Mouse (Mus musculus): ENCODE measurements at regions not wholly inside any gene's neighbourhood (a gene's known extent, or its start where the extent isn't known, plus 50 kb on each side); places are given as distances from the start of the nearest gene placed in this dataset.

GRCm38 (mm10) chr3:38663670-38664494 is 179.2 kb upstream of the Ankrd50 start:
- no peaks in the 10 kb centered on the region for H3K36me3 ChIP-seq
- H3K27ac ChIP-seq = no peak overlapping the region
- 74% methylated on average over 17 of the region's 17 CpGs for WGBS
- DNase-seq (ENCODE audit: low spot score) = no peak
- H3K4me1 ChIP-seq = no peaks in the 10 kb centered on the region
- no peak overlapping the region for H3K4me3 ChIP-seq
- H3K27me3 ChIP-seq (ENCODE audit: insufficient read depth, poor library complexity, severe bottlenecking) = no peaks in the 10 kb centered on the region
- no peaks in the 10 kb centered on the region for H3K9me3 ChIP-seq

- H3K9me3 ChIP-seq = no peaks in the 10 kb centered on the region
- H3K27me3 ChIP-seq (ENCODE audit: insufficient read depth, poor library complexity, severe bottlenecking) = no peaks in the 10 kb centered on the region
- no peaks in the 10 kb centered on the region for H3K4me1 ChIP-seq
- H3K4me3 ChIP-seq = no peak overlapping the region
- no peak for DNase-seq (ENCODE audit: low spot score)
- no peaks in the 10 kb centered on the region for H3K36me3 ChIP-seq
- 66% methylated on average over 5 of the region's 5 CpGs for WGBS
- H3K27ac ChIP-seq = no peak overlapping the region
Measured at GRCm38 (mm10) chr3:38663023-38663422, 178.4 kb upstream of the Ankrd50 start.

GRCm38 (mm10) chr3:38656790-38657189 is 172.1 kb upstream of the Ankrd50 start:
- WGBS = 73% methylated on average over 1 of the region's 1 CpGs
- Histone ChIP-seq H3K27ac (no peak overlapping the region), H3K4me1 (no peaks in the 10 kb centered on the region), H3K36me3 (no peaks in the 10 kb centered on the region), H3K27me3 (ENCODE audit: insufficient read depth, poor library complexity, severe bottlenecking) (no peaks in the 10 kb centered on the region), H3K4me3 (no peak overlapping the region), H3K9me3 (no peaks in the 10 kb centered on the region)
- no peak for DNase-seq (ENCODE audit: low spot score)

- Histone ChIP-seq H3K27ac (no peak overlapping the region), H3K9me3 (no peaks in the 10 kb centered on the region)
Measured at GRCm38 (mm10) chr3:38653928-38654327, 169.3 kb upstream of the Ankrd50 start.

DNA sequence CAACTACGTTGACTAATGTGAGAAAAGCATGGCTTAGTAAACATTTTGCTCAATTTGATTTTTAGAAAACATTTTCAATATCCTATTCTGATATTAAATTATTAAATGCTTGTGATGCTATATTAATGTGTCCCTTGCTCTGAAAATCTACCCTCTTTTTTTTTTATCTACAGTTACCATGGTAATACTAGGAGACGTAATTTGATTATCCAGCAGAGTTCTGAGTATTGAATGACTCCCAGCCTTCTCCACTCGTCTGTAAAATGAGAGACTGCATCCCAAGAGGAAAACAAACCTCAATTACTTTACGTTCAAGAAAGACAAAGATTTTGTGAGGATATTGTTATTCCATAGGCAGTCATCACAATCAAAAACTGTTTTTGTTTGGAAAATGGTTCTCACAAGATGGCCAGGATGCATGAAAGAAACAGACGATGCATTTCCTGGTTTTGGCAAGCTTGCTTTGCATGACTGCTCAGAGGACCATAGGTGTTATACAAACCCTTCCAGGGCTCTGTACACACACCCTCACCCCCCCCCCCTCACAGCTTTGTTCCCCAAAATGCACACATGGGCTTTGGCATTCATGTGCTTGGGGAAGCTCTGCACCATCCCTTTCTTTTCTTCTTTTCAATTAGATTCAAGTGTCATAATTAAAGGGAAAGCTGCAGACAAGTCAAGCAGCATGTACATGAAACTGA is 168.5 kb upstream of the Ankrd50 start:
- Histone ChIP-seq H3K4me3 (no peak overlapping the region), H3K36me3 (no peaks in the 10 kb centered on the region), H3K9me3 (no peaks in the 10 kb centered on the region), H3K27me3 (ENCODE audit: insufficient read depth, poor library complexity, severe bottlenecking) (no peaks in the 10 kb centered on the region), H3K27ac (no peak overlapping the region), H3K4me1 (no peaks in the 10 kb centered on the region)
- WGBS = 70% methylated on average over 5 of the region's 5 CpGs
- no peak for DNase-seq (ENCODE audit: low spot score)

More at GRCm38 (mm10) chr3:38653928-38654327, 169.3 kb upstream of the Ankrd50 start:
- DNase-seq (ENCODE audit: low spot score) = no peak
- H3K4me1 ChIP-seq = no peaks in the 10 kb centered on the region
- no peaks in the 10 kb centered on the region for H3K36me3 ChIP-seq
- no peak overlapping the region for H3K4me3 ChIP-seq
- no peaks in the 10 kb centered on the region for H3K27me3 ChIP-seq (ENCODE audit: insufficient read depth, poor library complexity, severe bottlenecking)
- WGBS = 60% methylated on average over 4 of the region's 4 CpGs

- DNase-seq (ENCODE audit: low spot score) = no peak
- no peaks in the 10 kb centered on the region for H3K9me3 ChIP-seq
- WGBS = 63% methylated on average over 4 of the region's 4 CpGs
- H3K36me3 ChIP-seq = no peaks in the 10 kb centered on the region
- H3K4me1 ChIP-seq = no peaks in the 10 kb centered on the region
- no peak overlapping the region for H3K27ac ChIP-seq
- H3K4me3 ChIP-seq = no peak overlapping the region
- H3K27me3 ChIP-seq (ENCODE audit: insufficient read depth, poor library complexity, severe bottlenecking) = no peaks in the 10 kb centered on the region
Measured at GRCm38 (mm10) chr3:38650176-38650575, 165.5 kb upstream of the Ankrd50 start.

DNA sequence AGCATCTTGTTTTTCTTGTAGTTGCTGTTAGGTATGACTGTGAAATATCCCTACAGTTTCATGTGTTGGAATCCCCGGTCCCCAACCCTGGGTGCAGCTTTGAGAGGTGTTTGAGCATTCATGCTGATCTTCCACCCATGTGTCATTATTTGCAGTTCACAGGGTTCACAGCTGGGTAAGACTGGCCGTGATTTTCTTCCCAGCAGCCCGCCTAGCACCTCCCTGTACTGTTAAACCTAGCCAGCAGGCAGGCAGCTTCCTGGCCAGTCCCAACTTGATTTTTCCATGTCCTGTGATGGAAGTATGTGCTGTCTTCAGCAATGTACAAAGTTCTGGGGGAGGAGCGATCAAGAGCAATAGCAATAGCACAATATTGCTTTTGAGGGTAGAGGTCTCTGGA is 164.0 kb upstream of the Ankrd50 start:
- no peak overlapping the region for H3K27ac ChIP-seq
- no peaks in the 10 kb centered on the region for H3K9me3 ChIP-seq
- no peak for DNase-seq (ENCODE audit: low spot score)
- 69% methylated on average over 4 of the region's 4 CpGs for WGBS
- H3K4me1 ChIP-seq = no peaks in the 10 kb centered on the region
- H3K36me3 ChIP-seq = no peaks in the 10 kb centered on the region
- H3K27me3 ChIP-seq (ENCODE audit: insufficient read depth, poor library complexity, severe bottlenecking) = no peaks in the 10 kb centered on the region
- H3K4me3 ChIP-seq = no peak overlapping the region

DNA sequence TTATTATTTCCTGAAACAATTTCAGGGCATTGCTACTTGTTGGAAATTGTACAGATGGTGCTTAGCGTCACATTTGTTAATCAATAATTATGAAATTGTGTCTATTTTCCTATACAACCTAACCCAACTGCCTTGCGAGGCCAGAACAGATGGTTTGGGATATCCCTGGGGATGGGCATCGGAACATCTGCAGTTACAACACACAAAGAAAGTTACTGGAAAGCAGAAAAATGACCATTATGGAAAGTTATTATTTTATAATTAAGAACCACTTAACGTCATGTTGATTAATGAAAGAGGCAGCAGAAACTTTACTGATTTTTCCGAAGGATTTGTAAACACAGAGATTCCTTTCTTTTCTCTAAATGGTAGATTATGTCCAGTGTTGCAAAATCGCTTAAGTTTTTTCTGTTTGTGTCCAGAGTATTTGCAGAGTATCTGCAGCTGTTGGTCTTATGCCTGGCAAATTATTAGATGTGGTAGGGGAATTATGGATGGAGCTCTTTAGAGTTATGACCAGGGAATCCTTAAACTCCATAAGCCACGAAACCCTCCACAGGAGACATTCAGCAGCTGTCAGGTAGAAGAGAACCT is 163.2 kb upstream of the Ankrd50 start:
- Histone ChIP-seq H3K4me1 (no peaks in the 10 kb centered on the region), H3K27me3 (ENCODE audit: insufficient read depth, poor library complexity, severe bottlenecking) (no peaks in the 10 kb centered on the region), H3K4me3 (no peak overlapping the region), H3K36me3 (no peaks in the 10 kb centered on the region), H3K9me3 (no peaks in the 10 kb centered on the region), H3K27ac (no peak overlapping the region)
- 84% methylated on average over 7 of the region's 7 CpGs for WGBS
- no peak for DNase-seq (ENCODE audit: low spot score)

DNA sequence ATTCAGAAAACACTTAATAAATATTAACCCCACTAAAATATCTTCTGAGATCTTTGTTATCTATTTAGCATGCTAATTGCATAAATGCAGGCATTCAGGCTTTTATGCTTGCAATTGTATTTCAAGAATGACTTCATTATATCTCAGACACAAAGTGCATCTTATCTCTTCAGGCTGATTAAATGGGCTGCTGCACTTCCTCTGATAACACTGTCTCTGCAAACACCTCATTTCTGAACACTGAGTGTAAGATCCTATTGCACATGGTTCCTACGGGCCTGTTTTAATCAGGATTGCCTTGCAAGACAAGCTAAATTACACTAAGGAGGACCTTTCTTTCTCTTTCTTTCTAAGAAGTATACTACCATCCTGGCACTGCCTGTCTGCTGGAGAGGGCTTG is 157.1 kb upstream of the Ankrd50 start:
- H3K36me3 ChIP-seq = no peaks in the 10 kb centered on the region

GRCm38 (mm10) chr3:38636806-38637205 is 152.2 kb upstream of the Ankrd50 start:
- Histone ChIP-seq H3K36me3 (no peaks in the 10 kb centered on the region), H3K4me1 (peaks cover 21% of the 10 kb centered on the region; the same call in 1 of the 2 replicates), H3K9me3 (no peaks in the 10 kb centered on the region), H3K27ac (no peak overlapping the region), H3K4me3 (no peak overlapping the region), H3K27me3 (ENCODE audit: insufficient read depth, poor library complexity, severe bottlenecking) (no peaks in the 10 kb centered on the region)
- 67% methylated on average over 4 of the region's 4 CpGs for WGBS
- DNase-seq (ENCODE audit: low spot score) = no peak

More for the DNA sequence above, 157.1 kb upstream of the Ankrd50 start:
- no peaks in the 10 kb centered on the region for H3K9me3 ChIP-seq
- H3K27ac ChIP-seq = no peak overlapping the region
- peaks cover under 1% of the 10 kb centered on the region; the same call in 1 of the 2 replicates for H3K4me1 ChIP-seq
- no peaks in the 10 kb centered on the region for H3K27me3 ChIP-seq (ENCODE audit: insufficient read depth, poor library complexity, severe bottlenecking)
- WGBS = 20% methylated on average over 1 of the region's 1 CpGs
- DNase-seq (ENCODE audit: low spot score) = no peak
- H3K4me3 ChIP-seq = no peak overlapping the region

DNA sequence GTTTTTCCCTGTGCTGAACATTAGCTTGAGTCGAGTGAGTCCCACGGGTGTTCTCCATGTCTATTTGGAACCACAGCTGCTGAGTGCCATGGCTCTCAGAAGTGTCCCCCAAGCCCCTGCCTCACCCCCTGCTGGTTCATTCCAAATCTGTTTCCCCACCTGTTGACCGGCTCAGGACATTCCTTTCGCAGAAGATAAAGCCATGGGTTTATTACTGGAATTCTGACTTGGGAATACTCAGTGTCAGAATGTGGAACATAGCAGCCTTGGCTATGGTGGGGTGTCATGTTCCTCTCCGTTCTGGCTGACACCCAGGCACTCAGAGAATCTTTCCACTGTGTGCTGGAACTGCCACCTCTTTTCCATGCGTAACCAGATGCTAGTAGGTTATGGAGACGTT is 148.7 kb upstream of the Ankrd50 start:
- H3K4me3 ChIP-seq = no peak overlapping the region
- no peak for DNase-seq (ENCODE audit: low spot score)
- no peaks in the 10 kb centered on the region for H3K9me3 ChIP-seq
- no peaks in the 10 kb centered on the region for H3K36me3 ChIP-seq
- 57% methylated on average over 7 of the region's 7 CpGs for WGBS
- no peaks in the 10 kb centered on the region for H3K27me3 ChIP-seq (ENCODE audit: insufficient read depth, poor library complexity, severe bottlenecking)
- no peak overlapping the region for H3K27ac ChIP-seq
- peaks cover 21% of the 10 kb centered on the region; the same call in 1 of the 2 replicates for H3K4me1 ChIP-seq

DNA sequence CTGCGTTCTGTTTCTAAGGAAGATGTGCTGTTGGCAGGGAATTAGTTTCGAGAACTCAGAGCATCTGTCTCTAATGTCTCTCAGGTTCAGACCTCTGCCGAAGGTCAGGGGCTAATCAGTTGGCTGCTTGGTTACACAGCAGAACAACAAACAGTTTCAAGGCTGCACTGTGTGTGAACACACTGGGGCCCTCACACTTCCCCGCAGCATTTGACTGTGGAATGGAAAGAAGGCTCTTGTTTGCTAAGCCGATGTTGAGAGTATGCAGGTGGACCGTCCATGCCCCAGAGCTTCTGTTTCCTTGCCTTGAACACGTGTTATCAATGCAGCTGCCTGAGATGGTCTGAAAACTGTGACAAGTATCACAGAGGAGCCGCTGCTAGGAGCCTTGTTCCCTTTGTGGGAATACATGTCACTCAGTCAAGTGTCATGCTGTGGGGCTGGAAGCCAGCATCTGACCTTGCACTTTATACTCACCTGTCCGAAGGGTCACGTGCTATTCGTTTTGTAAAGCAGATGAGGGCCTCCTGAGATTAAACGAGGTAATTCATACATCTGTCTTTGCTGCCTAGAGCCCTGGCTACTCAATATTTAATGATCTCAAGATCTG is 141.0 kb upstream of the Ankrd50 start:
- peaks cover 11% of the 10 kb centered on the region for H3K4me1 ChIP-seq
- no peaks in the 10 kb centered on the region for H3K9me3 ChIP-seq
- no peaks in the 10 kb centered on the region for H3K36me3 ChIP-seq
- H3K27ac ChIP-seq = peak overlapping the region; percentile 36; the same call in 1 of the 2 replicates
- DNase-seq (ENCODE audit: low spot score) = no peak
- no peaks in the 10 kb centered on the region for H3K27me3 ChIP-seq (ENCODE audit: insufficient read depth, poor library complexity, severe bottlenecking)
- 43% methylated on average over 12 of the region's 12 CpGs for WGBS
- H3K4me3 ChIP-seq = no peak overlapping the region

GRCm38 (mm10) chr3:38617989-38618388 is 133.3 kb upstream of the Ankrd50 start:
- Histone ChIP-seq H3K4me1 (peaks cover 10% of the 10 kb centered on the region; the same call in 1 of the 2 replicates), H3K27me3 (ENCODE audit: insufficient read depth, poor library complexity, severe bottlenecking) (no peaks in the 10 kb centered on the region), H3K27ac (no peak overlapping the region; the same call in 1 of the 2 replicates), H3K9me3 (no peaks in the 10 kb centered on the region), H3K36me3 (no peaks in the 10 kb centered on the region), H3K4me3 (no peak overlapping the region)
- 60% methylated on average over 3 of the region's 3 CpGs for WGBS
- no peak for DNase-seq (ENCODE audit: low spot score)

All from heart, embryonic 10.5 days (tissue).